Mouse (Mus musculus): Measurements from ENCODE around the gene Mrpl16.

Mrpl16 gene

GRCm38 (mm10) chr19:11804423-11804822 is 34.2 kb downstream of the Mrpl16 start:
- no peak for DNase-seq (ENCODE audit: low spot score in 2 of 2)

DNA sequence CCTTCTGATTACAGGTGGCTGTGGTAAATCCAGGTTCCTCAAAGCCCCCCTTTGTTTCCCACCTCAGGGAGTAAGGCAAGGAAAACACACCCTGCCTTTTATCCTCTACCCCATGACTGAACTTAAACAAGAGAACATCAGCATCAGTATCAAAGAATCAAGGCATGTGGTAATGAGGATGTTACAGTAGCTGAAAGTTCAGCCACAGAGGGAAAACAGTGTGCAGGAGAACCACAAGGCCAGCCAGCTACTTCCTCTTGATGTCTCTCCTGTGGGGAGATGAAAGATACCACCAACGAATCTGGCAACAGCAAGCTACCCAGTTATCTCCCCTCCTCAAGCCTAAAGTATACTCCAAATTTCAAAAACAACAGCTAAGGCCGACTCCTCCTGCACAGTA is 37.1 kb downstream of the Mrpl16 start:
- no peak for DNase-seq (ENCODE audit: low spot score in 2 of 2)

DNA sequence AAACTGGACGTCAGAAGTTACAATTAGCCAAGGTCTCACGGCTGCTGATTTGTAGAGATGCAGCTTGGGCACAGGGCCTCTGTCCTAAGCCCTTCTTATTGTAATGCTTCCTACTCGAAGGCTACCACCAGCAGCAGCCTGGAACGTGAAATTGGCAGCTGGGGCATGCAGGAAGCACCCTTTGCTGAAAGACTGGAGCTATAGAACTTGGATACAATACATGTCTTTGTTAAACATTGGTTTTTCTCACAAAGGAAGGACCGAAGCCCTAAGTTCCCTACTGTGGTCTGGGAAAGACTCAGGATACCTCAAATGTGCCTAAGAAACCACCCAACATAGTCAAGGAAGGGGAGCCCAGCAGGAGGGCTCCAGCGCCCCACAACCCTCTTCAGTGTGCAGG is 37.6 kb downstream of the Mrpl16 start:
- no peak for DNase-seq (ENCODE audit: low spot score in 2 of 2)

- DNase-seq (ENCODE audit: low spot score in 2 of 2), result no peak
Measured at GRCm38 (mm10) chr19:11808452-11808851, 38.3 kb downstream of the Mrpl16 start.

GRCm38 (mm10) chr19:11810003-11810758 is 40.0 kb downstream of the Mrpl16 start:
- DNase-seq (ENCODE audit: low spot score in 2 of 2), result no peak

GRCm38 (mm10) chr19:11810856-11811255 is 40.7 kb downstream of the Mrpl16 start:
- DNase-seq (ENCODE audit: low spot score in 2 of 2), result no peak

GRCm38 (mm10) chr19:11811688-11812365 is 41.6 kb downstream of the Mrpl16 start:
- DNase-seq (ENCODE audit: low spot score in 2 of 2), result no peak

- DNase-seq (ENCODE audit: low spot score in 2 of 2), result no peak
Measured at GRCm38 (mm10) chr19:11813136-11813535, 42.9 kb downstream of the Mrpl16 start.

- DNase-seq (ENCODE audit: low spot score in 2 of 2), result no peak
Measured at GRCm38 (mm10) chr19:11813649-11814048, 43.5 kb downstream of the Mrpl16 start.

- DNase-seq (ENCODE audit: low spot score in 2 of 2), result no peak
Measured at GRCm38 (mm10) chr19:11814742-11815333, 44.6 kb downstream of the Mrpl16 start.

DNA sequence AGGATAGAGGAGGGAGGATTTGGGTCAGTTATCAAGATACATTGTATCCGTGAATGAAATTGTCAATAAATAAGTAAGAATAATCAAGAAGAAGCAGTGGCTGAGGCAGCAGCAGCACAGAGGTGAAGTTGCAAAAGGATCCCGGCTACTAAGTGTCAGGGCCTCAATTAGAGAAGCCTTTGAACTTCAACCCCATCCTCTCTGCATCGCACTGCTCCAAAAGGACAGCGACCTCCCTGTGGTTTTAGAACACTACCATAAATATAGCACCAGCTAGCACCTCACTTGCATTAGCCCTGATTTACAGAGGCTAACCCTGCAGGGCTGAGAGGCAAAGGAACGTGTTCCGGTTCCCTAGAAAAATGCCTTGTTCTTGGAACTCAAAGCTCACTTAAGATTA is 46.5 kb downstream of the Mrpl16 start:
- DNase-seq (ENCODE audit: low spot score in 2 of 2), result no peak

DNA sequence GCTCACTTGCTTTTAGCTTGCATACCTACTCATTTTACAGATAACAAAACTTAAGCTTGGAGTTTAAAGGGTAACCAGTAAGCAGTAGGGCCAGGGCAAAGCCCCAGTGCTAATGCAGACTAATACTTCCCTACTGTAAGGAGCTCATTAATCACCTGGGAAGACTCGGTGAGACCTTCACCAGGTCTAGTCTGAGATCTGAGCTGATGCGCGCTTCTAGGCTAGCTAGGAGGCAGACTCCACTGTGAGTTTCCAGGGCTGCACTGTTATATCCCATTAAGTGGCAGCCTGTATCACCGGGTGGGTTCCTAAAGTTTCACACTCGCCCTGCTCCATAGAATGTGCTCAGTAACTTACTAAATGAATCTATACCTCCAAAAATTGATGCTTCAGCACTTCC is 47.4 kb downstream of the Mrpl16 start:
- DNase-seq (ENCODE audit: low spot score in 2 of 2), result no peak

DNA sequence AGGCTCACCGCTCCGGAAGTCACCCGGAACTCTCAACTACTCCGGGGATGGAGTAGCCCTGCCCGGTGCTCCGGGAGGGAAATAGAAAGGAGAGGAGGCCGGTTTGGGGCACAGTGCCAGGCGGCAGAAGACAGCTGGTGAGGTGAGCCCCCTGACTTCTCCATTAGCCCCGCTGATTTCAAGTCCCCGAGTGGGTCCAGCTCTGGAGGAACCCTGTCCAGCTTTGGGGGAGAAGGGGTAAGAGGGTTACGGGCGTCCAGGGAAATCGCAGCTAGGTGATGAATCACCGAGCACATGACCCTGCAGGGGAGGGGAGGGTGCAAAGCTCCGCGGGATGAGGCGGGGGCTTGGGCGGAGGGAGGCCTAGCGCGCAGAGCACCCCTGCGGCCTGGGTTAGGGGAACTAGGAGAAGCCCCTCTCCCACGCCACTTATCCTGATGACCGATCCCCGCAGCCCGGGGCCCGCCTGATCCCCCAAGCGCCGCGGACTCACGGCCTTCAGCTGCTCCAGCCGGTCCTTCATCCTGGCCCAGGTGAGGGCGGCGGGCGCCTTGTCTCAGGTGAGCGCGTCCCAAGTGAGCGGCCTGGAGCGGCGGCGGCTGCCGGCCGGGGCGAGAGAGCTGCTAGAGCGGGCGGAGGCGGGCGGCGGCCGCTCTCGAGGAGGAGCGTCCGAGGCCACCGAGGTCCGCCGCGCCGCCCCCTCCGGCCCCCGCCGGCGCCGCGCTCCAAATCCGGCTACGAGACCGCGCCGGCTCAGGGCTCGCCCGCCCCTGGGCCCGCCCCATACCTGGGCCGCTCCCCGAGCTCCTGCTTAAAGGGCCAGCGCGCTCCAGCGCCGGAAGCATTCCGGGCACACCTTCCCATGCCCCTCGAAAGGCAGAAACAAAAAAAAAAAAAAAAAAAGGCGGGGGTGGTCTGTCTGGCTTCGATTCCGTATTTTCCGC is 48.3 kb downstream of the Mrpl16 start:
- peak in 1 of 2 experiments; percentile 20 for DNase-seq (ENCODE audit: low spot score in 2 of 2)

DNA sequence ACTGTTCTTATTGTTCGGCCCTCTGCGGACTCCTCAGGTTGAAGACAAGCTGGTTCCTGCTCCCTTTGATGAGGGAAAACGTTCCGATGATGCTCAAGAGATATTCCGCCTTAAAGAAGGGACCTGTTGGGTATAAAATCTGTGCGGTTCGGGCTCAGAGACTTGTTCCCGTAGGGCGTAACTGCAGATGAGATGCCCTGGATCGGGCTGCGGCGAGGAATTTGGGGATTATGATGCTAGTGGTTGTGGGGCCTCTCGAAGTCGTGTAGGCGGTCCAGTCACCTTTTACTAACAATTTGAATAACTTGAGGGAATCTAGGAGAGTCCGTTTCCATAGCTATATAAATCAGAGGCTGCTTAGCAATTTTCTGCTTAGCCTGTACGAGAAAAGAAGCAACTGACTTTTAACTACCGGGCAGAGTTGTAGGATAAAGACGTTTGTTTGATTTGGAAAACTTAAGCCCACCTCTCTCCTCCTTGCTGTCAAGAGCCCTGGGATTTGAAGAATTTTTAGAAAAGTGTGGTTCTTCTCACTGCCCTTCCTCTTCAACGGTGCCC is 49.0 kb downstream of the Mrpl16 start, which contains the start of gene Stx3:
Gene Stx3, minus strand, starts transcription at position 261 of the 558 bp plus-strand sequence.
- DNase-seq (ENCODE audit: low spot score in 2 of 2), result no peak

DNA sequence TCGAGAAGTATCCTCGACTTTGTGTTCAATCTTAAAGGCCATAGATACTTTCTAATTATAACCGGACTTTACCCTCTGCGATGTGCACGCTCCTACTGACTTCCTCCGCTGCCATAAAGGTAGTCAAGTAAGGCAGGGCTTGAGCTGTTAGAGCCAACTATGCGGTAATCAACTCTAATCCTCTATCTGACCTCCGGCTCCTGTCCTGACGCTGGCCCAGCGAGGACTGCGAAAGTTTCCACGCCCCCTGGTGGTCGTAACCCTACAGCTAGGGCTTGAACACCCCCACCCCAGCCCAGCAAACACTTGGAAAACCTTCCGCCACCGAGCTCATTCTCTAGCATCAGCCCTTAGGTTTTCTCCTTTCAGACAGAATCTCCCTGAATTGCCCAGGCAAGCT is 49.6 kb downstream of the Mrpl16 start:
- peak; percentile 37 to 80 for DNase-seq (ENCODE audit: low spot score in 2 of 2)

DNA sequence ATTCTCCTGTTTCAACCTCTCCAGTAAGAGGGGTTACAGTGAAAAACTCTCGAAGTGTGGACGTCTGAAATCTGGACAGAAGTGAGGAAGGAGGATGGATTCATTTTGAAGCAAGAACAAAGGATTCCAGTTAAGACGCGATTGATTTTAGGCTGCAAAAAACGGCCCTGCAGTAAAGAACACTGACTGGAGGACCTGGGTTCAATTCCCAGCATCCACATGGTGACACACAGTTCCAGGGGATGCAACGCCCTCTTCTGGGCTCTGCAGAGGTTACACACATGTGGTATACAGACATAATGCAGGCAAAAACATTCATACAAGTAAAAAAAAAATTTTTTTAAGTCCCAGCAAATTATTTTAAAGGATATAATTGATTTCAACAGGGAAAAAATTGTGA is 50.0 kb downstream of the Mrpl16 start:
- no peak for DNase-seq (ENCODE audit: low spot score in 2 of 2)

DNA sequence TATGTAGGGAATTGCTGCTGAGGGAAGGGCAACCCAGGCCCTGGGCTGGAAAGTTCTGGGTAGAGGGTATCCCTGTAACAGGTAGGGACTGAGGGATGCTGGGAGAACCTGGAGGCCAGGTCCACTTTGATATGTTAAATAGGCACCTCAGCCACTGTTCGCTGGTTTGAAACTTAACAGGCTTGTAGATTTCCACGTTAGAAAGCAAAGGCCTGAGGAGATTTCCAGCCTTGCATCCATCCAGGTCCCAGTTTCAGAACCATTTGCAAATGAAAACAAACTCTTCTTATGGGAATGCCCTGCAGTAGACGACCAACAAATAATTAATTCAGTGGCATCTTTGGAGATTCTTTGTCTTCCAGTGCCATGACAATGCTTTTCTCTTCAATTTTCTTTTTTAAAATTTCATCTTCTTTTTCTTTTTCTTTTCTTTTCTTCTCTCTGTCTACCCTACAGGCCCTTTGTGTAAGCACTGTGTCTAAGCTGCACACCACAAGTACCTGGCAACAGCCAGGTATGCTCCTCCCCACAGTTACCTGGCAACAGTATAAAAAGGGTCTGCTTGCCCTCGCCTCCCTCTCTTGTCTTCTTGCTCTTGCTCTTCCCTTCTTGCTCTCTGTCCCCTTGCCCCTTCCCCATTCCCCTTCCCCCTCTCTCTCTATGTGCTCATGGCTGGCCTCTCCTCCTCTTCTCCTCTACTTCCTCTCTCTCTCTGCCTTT is 53.3 kb downstream of the Mrpl16 start:
- no peak for DNase-seq (ENCODE audit: low spot score in 2 of 2)
